Mouse (Mus musculus) lung, embryonic 16.5 days (tissue): Measurements from ENCODE around the gene Abcc3. TPM values are rescaled to one million over a fixed set of nuclear protein-coding genes. Genes with fewer than 3 reads are reported as not detected.
"Not testable (repeated sequence)": the region's sequence is repeated elsewhere in the genome, so short reads cannot be mapped to it uniquely, and the experiment has no call there.

Source experiments
- ATAC-seq: fragments of 200-750 bp; cut with Nextera tagmentation; 2 replicates; pipeline ENCODE4 v1.8.0; 2017; ENCODE audit warnings: low read depth, mild to moderate bottlenecking, moderate library complexity
- H3K27ac ChIP-seq: fragments of 300-500 bp; sonication (generic); 2 replicates; pipeline ENCODE4 v1.5.1; 2014; ENCODE audit warnings: mild to moderate bottlenecking, control low read depth, low read length
- H3K27me3 ChIP-seq: fragments of 300-500 bp; sonication (generic); 2 replicates; pipeline ENCODE4 v1.6.1; 2014; ENCODE audit warnings: low read depth, low read length, mixed read lengths; ENCODE audit not compliant: control insufficient read depth, insufficient read depth
- H3K36me3 ChIP-seq: fragments of 300-500 bp; sonication (generic); 2 replicates; pipeline ENCODE4 v1.6.1; 2014; ENCODE audit warnings: low read length; ENCODE audit not compliant: control insufficient read depth, insufficient read depth
- H3K4me1 ChIP-seq: fragments of 300-500 bp; sonication (generic); replicated peaks from 2 replicates; pipeline ENCODE4 v1.6.1; 2014; ENCODE audit warnings: low read length, mixed read lengths; ENCODE audit not compliant: control insufficient read depth, insufficient read depth
- H3K4me2 ChIP-seq: fragments of 300-500 bp; sonication (generic); 2 replicates; pipeline ENCODE4 v1.6.1; 2014; ENCODE audit warnings: low read depth, low read length, control low read depth
- H3K4me3 ChIP-seq: fragments of 300-500 bp; sonication (generic); 2 replicates; pipeline ENCODE4 v1.5.1; 2014; ENCODE audit warnings: mild to moderate bottlenecking, low read length, control low read depth
- H3K9ac ChIP-seq: fragments of 300-500 bp; sonication (generic); 2 replicates; pipeline ENCODE4 v1.6.1; 2014; ENCODE audit warnings: low read length, control low read depth
- H3K9me3 ChIP-seq: fragments of 300-500 bp; sonication (generic); 2 replicates; pipeline ENCODE4 v1.6.1; 2016; ENCODE audit warnings: low read length; ENCODE audit not compliant: control insufficient read depth
- WGBS: fragments of 180-500 bp; shearing (Covaris S2); extraction: QIAGEN DNeasy Blood & Tissue Kit; methylation state at CpG from one replicate; pipeline ENCODE4 v1.1.7; 2014; 5-methylcytosine and 5-hydroxymethylcytosine counted together
- polyA plus RNA-seq: library from polyadenylated mRNA; unstranded; fragments of >200 nt; fragmentation: Nextera tagmentation; extraction: Ambion mirVana; gene quantifications from 2 replicates; pipeline ENCODE4 v1.2.1, GENCODE M21; 2015

Abcc3 gene
- polyA plus RNA-seq, 1 experiment from 2014 or later, result 4.0 TPM

DNA sequence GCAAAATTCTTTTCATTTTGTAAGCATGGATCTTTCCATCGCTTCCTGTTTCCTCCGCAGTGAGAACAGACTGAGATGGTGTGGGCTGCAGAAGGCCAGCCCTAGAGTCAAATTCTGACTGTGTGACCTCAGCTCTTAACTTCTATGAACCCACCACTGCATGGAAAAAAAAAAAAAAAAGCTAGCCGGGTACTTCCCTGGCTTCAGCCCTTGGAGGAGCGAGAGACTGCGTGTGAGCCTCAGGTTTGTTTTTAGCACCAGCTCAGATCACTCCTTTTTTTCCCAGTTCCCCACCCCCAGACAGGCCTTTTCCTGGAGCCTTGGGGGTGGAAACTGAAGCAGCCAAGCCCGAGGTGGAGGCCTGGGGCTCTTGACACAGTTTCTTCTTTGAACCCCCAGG lies 12.6 kb upstream of the Abcc3 start:
- no peak overlapping the region for H3K27ac ChIP-seq
- 29% methylated on average over 6 of the region's 6 CpGs for WGBS

DNA sequence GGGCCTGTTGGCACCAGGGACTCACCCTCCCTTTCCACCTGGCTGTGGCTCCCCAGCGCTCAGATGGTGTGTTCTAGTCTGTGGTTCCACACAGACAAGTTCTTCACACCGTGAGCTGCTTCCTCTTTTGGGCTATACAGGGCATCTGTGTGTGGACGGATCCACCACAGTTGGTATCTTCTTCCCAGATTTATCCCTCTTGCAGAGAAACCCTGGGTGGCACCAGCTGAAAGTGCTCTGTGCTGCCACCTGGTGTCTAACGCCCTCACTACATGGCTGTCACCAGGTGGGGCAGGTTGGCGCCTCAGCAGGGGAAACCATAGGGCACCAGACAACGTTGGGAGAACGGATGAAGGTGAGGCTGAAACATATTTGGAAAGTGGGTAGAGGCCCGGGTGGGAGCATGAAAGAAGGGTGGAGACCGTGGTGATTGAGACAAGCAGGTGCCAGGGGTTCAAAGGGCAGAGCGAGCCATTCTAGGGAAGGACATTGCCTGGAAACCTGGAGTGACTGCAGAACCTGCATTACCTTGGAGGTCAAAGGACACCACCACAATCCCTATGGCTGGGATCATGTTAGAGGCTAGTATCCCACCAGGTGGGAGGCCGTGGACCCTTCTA lies 12.0 kb upstream of the Abcc3 start:
- no peak overlapping the region for H3K9ac ChIP-seq
- H3K36me3 ChIP-seq, result no peaks in the 10 kb centered on the region
- H3K4me1 ChIP-seq, result peaks cover 15% of the 10 kb centered on the region
- no peaks in the 10 kb centered on the region for H3K9me3 ChIP-seq
- H3K27me3 ChIP-seq, result no peaks in the 10 kb centered on the region
- ATAC-seq, result peak; percentile 56
- no peak overlapping the region for H3K4me3 ChIP-seq
- H3K4me2 ChIP-seq, result no peak overlapping the region
- no peak overlapping the region; the same call in 1 of the 2 replicates for H3K27ac ChIP-seq
- WGBS, result 21% methylated on average over 11 of the region's 11 CpGs

More for the DNA sequence above, 12.6 kb upstream of the Abcc3 start:
- H3K27me3 ChIP-seq, result no peaks in the 10 kb centered on the region
- H3K36me3 ChIP-seq, result no peaks in the 10 kb centered on the region
- no peak overlapping the region for H3K4me2 ChIP-seq
- no peak overlapping the region for H3K9ac ChIP-seq
- peaks cover 15% of the 10 kb centered on the region for H3K4me1 ChIP-seq
- no peak for ATAC-seq
- no peak overlapping the region for H3K4me3 ChIP-seq
- H3K9me3 ChIP-seq, result no peaks in the 10 kb centered on the region

DNA sequence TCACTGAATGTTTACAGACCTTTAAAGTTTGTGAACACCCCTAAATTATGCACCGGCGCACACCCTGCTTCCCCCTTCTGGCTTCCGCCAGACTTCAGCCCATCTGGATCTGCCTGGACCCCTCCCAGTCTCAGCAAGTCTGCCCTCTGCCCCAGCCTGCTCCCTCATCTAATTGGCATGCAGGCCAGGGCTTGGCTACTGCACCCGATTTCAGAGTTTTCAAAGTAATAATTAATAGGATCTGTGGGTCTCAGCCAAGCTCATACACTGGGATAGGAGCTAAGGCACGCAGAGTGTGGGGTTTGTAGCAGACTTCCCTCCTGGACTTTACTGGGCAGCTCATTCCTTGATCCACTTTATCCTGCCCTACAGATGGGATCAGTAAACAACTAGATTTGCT lies 11.4 kb upstream of the Abcc3 start:
- 52% methylated on average over 5 of the region's 5 CpGs for WGBS
- Histone ChIP-seq H3K4me3 (no peak overlapping the region), H3K27ac (no peak overlapping the region; the same call in 1 of the 2 replicates), H3K9ac (no peak overlapping the region), H3K9me3 (no peaks in the 10 kb centered on the region), H3K36me3 (no peaks in the 10 kb centered on the region), H3K27me3 (no peaks in the 10 kb centered on the region; the same call in 1 of the 2 replicates), H3K4me2 (no peak overlapping the region), H3K4me1 (peaks cover 15% of the 10 kb centered on the region)
- ATAC-seq, result peak; percentile 42

DNA sequence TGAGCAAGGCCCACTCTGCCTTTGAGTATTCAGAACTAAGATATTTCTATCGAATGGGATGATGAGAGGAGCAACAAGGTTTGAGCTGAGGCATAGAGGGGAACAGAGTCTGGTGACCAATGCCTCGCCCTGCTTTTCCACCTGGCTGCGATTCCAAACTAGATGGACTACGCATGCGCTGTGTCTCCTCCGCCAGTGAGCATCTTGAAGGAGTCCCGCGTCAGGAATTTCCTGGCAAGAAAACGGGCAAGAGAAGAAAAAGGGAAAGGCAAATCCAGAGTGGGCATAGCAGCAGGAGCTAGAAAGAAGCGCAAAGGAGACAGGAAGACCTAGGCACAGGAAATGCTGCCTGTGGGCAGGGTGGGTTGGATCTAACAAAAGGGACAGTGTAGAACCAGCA lies 11.0 kb upstream of the Abcc3 start:
- Histone ChIP-seq H3K4me1 (peaks cover 15% of the 10 kb centered on the region), H3K27me3 (no peaks in the 10 kb centered on the region; the same call in 1 of the 2 replicates), H3K4me3 (no peak overlapping the region), H3K9ac (no peak overlapping the region), H3K4me2 (no peak overlapping the region), H3K27ac (no peak overlapping the region), H3K36me3 (no peaks in the 10 kb centered on the region), H3K9me3 (no peaks in the 10 kb centered on the region)
- 76% methylated on average over 10 of the region's 10 CpGs for WGBS
- ATAC-seq, result no peak; the same call in 1 of the 2 replicates

DNA sequence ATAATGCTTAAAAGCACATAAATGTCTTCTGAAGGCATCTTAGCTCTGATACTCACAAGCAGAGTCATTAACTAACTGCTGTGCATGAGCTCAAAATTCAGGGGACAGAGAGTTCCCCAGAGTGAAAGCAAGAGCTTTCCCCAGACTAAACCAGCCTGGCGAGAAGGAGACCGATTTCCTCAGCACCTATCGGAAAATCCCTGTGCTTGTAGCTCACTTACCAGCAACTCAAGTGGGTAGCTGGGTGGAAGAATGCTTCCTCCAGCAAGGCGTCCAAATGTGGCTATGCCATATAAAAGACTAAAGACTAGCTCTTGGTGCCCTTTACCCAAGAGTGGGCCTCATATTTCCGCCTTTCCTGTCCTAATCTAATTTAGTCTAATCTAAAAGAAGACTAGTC lies 9.9 kb upstream of the Abcc3 start:
- ATAC-seq, result no peak
- Histone ChIP-seq H3K27ac (no peak overlapping the region), H3K36me3 (no peaks in the 10 kb centered on the region), H3K4me1 (peaks cover 15% of the 10 kb centered on the region), H3K9me3 (no peaks in the 10 kb centered on the region), H3K4me2 (no peak overlapping the region), H3K9ac (no peak overlapping the region), H3K27me3 (no peaks in the 10 kb centered on the region; the same call in 1 of the 2 replicates), H3K4me3 (no peak overlapping the region)
- 68% methylated on average over 5 of the region's 5 CpGs for WGBS

DNA sequence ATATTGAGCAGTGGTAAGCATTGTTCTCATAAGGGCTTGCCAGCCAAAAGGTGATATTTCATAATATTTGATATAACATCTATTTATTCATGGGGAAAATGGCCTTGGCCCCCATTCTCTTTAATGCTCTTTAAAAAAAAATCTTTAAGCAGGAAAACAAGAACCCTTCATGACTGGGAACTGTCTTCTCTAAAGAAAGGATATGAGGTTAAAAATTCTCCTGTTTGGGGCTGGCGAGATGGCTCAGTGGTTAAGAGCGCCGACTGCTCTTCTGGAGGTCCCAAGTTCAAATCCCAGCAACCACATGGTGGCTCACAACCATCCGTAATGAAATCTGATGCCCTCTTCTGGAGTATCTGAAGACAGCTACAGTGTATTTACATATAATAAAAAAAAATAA lies 9.2 kb upstream of the Abcc3 start:
- not testable (repeated sequence) for ATAC-seq, H3K4me3 ChIP-seq, H3K27me3 ChIP-seq, H3K4me2 ChIP-seq, H3K27ac ChIP-seq, H3K9ac ChIP-seq, H3K36me3 ChIP-seq, H3K9me3 ChIP-seq
- WGBS, result 79% methylated on average over 4 of the region's 4 CpGs
- peaks cover 15% of the 10 kb centered on the region for H3K4me1 ChIP-seq

DNA sequence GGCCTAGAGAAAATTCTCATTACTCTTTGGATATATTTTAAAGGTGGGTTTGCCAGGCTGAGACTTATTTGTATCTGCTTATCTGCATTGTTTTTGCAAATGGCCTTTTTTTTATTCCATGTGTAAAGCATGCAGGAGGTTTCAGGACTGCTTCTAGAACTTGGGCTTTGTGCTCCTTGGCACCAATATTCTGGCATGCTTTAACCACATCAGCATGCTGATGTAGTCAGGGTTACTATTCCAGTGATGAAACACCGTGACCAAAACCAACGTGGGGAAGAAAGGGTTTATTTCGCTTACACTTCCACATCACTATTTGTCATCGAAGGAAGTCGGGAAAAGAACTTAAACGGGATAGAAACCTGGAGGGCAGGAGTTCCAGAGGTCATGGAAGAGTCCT lies 8.2 kb upstream of the Abcc3 start:
- Histone ChIP-seq H3K36me3 (no peaks in the 10 kb centered on the region), H3K4me3 (no peak overlapping the region), H3K4me1 (peaks cover 15% of the 10 kb centered on the region), H3K9ac (no peak overlapping the region), H3K27ac (no peak overlapping the region), H3K27me3 (no peaks in the 10 kb centered on the region; the same call in 1 of the 2 replicates), H3K9me3 (no peaks in the 10 kb centered on the region), H3K4me2 (no peak overlapping the region)
- no peak for ATAC-seq
- WGBS, result 57% methylated on average over 6 of the region's 6 CpGs

DNA sequence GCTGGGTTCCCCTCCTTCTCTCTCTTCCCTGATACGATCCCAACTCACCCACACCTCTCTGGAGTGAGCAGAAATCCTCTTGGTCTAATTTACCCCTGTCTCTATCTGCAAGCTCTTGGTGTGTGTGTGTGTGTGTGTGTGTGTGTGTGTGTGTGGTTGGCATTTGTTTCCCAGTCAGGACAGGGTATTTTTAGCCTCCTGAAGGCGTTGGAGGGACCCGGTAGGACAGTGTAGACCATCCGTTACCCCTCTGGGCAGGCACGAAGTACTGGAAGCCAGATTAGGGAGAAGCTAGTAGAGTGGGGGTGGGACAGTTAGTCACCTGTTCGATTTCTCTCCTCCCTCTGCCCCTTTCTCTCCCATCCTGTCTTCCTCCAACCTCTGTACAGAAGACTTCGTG lies 1.3 kb upstream of the Abcc3 start:
- Histone ChIP-seq H3K9ac (no peak overlapping the region), H3K9me3 (no peaks in the 10 kb centered on the region), H3K27ac (no peak overlapping the region), H3K27me3 (peaks cover 4% of the 10 kb centered on the region; the same call in 1 of the 2 replicates), H3K36me3 (no peaks in the 10 kb centered on the region), H3K4me1 (peaks cover 5% of the 10 kb centered on the region), H3K4me2 (no peak overlapping the region), H3K4me3 (no peak overlapping the region)
- WGBS, result 86% methylated on average over 7 of the region's 7 CpGs
- no peak for ATAC-seq

DNA sequence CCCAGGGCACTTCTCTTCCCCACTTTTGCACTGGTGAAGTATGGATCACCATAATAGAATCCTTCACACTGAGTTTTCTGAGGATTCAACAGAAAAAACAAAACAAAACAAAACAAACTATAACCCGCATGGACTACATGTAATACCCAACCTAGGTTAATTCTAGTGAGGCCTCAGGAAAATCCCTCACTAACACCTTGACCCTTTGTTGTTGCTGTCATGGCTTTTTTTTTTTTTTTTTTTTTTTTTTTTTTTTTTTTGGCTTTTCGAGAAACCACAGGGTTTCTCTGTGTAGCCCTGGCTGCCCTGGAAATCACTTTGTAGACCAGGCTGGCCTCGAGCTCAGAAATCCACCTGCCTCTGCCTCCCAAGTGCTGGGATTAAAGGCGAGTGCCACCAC lies 693 bp upstream of the Abcc3 start:
- not testable (repeated sequence) for H3K4me1 ChIP-seq, ATAC-seq, H3K36me3 ChIP-seq, H3K9me3 ChIP-seq, H3K27ac ChIP-seq, H3K4me3 ChIP-seq, H3K27me3 ChIP-seq, H3K4me2 ChIP-seq, H3K9ac ChIP-seq
- WGBS, result 80% methylated on average over 4 of the region's 4 CpGs
